Mouse (Mus musculus): ENCODE results near the gene Gm4724.
"Not testable (repeated sequence)": the region's sequence is repeated elsewhere in the genome, so short reads cannot be mapped to it uniquely, and the experiment has no call there.

The Gm4724 gene

GRCm38 (mm10) chr2:175435707-175436106 lies at the start of gene Gm4724:
Gm4724 (minus strand) TSS chr2:175435807.
- not testable (repeated sequence) for DNase-seq

DNA sequence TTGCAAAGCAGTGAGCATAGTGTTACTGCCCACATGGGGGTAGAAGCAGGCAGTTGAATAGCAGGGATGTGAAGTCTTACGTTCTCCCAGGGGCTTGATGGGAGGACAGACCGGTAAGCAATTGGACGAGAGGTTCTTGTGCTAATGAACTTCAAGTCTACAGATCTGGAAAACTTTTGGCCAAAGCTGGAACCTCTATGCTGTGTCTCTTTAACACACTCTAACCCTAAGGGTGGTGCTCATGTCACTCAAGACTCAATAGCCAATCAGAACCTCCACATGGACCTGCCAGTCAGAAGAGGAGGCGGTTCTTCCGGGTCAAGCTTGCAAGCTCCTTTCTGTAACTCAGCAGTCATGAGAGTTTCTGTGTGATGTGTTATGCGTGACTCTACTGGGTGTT lies 34.1 kb upstream of the Gm4724 start, which contains the start of gene Zfp965:
TSS of gene Zfp965 (plus strand) at position 301 of the 400 bp plus-strand sequence.
- DNase-seq = not testable (repeated sequence)

Measured in thymus, postnatal 36 days (tissue).